Mouse (Mus musculus) lung, postnatal 25 days (tissue): ENCODE measurements around the gene Gm4836.
"Not testable (repeated sequence)": the region's sequence is repeated elsewhere in the genome, so short reads cannot be mapped to it uniquely, and the experiment has no call there.

Source experiments
- DNase-seq: peaks from one replicate; pipeline ENCODE4 v3.0.0; 2022; ENCODE audit warnings: low spot score

Gene Gm4836

GRCm38 (mm10) chrX:28293532-28293931 lies at the start of gene Gm4836:
Gene Gm4836 (minus strand): TSS chrX:28293632.
- not testable (repeated sequence) for DNase-seq
